Mouse (Mus musculus) bone marrow, adult 2 months (tissue): ENCODE measurements around the gene Npw. TPM values are rescaled to one million over a fixed set of nuclear protein-coding genes. Genes with fewer than 3 reads are reported as not detected.

ENCODE experiments used
- H3K27ac ChIP-seq: fragments of 200-500 bp; 2 replicates; pipeline ENCODE4 v1.5.1; 2012; ENCODE audit warnings: low read depth, mild to moderate bottlenecking, control low read depth, inconsistent platforms, low read length; ENCODE audit not compliant: control insufficient read depth, poor library complexity, insufficient read depth
- H3K4me1 ChIP-seq: fragments of 200-500 bp; 2 replicates; pipeline ENCODE4 v1.6.1; 2011; ENCODE audit warnings: low read length; ENCODE audit not compliant: control insufficient read depth, insufficient read depth
- H3K4me3 ChIP-seq: fragments of 200-500 bp; replicated peaks from 2 replicates; pipeline ENCODE3; 2011; ENCODE audit warnings: mild to moderate bottlenecking, low read depth, low read length, control low read depth; ENCODE audit not compliant: control insufficient read depth
- CTCF ChIP-seq: fragments of 200-500 bp; IDR thresholded peaks from 2 replicates; pipeline ENCODE4 v1.5.1; 2011; ENCODE audit warnings: low read length, control low read depth; ENCODE audit not compliant: control insufficient read depth, insufficient read depth
- POLR2A ChIP-seq: fragments of 200-500 bp; IDR thresholded peaks from 2 replicates; pipeline ENCODE4 v1.6.1; 2011; ENCODE audit warnings: low read depth, mild to moderate bottlenecking, control low read depth, low read length, borderline replicate concordance; ENCODE audit not compliant: control insufficient read depth
- WGBS: fragments of 180-500 bp; shearing (Covaris S2); methylation state at CpG from one replicate; pipeline ENCODE4 v1.1.7; 2018; 5-methylcytosine and 5-hydroxymethylcytosine counted together
- polyA plus RNA-seq: library from polyadenylated mRNA; stranded (reverse); fragments of >200 nt; gene quantifications from 2 replicates; pipeline ENCODE4 v1.2.4, GENCODE M21; 2011; ENCODE audit warnings: low replicate concordance; ENCODE audit not compliant: missing spikeins, insufficient read depth, insufficient read length

The Npw gene
- polyA plus RNA-seq, result not detected in 2 replicates

DNA sequence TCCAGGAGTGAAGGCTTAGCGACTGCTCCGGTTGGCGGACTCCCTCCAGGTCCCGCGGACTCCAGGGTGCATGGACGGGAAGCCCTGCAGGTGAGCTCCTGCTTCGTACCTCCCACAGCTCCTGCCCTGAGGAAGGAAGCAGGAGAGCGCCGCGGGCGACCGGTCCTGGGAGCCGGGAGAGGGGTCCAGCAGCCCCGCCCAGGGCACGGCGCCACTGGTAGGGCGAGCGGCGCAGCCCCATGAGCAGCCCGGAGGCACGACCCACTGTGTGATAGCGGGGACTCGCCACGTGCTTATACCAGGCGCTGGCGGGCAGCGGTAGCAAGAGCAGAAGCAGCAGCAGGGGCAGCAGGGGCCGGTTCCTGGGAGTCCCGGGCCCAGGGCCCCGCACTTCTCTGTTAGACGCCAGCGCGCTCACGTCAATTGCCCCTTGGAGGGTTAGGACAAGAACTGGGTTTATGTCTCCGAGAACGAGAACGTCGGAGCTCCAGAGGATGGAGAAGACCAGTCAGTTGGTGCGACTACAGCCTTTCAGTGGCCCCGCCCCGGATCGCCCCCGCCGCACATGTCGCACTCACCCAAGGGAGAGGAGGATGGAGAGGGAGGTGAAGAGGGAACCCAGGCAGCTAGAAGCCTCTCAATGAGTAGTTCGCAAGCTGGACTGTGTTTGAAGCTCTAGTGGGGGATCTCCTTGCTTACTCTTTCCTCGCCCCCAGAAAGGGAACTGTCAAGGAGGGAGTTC is at the start of gene Npw:
Npw (minus strand) TSS at position 441 of the 742 bp plus-strand sequence.
- Histone ChIP-seq H3K4me3 (no peak within 1 kb of the TSS), H3K4me1 (no peaks in the 10 kb centered on the region), H3K27ac (no peak within 1 kb of the TSS)
- no peak for TF ChIP-seq POLR2A
- TF ChIP-seq CTCF, result no peak
- 3% methylated on average over 47 of the region's 47 CpGs for WGBS

DNA sequence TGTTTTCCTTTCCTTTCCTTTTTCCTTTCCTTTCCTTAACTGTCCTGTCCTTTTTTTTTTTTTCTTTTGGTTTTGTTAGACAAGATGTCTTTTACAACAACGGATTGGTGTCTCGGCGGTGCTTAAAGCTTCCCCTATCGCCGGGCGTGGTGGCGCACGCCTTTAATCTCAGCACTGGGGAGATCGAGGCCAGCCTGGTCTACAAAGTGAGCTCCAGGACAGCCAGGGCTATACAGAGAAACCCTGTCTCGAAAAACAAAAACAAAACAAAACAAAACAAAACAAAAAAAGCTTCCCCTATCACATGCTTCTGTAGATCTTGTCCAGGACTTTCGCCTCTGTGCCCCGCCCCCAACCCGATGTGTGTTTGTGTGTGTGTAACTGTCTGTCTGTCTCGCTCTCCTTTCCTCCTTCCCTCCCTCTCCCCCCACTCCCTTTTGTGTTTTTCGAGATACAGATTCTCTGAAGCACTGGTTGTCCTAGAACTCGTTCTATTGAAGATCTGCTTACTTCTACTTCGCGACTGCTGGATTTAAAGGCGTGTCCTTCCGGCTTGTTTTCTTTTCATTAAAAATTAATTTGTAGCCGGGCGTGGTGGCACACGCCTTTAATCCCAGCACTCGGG is 49.7 kb upstream of the Npw start:
- TF ChIP-seq CTCF, result no peak
- TF ChIP-seq POLR2A, result no peak
- peak overlapping the region; percentile 83 for H3K27ac ChIP-seq
- no peaks in the 10 kb centered on the region; the same call in 1 of the 2 replicates for H3K4me1 ChIP-seq
- peak overlapping the region; percentile 99 for H3K4me3 ChIP-seq
- WGBS, result 1% methylated on average over 24 of the region's 24 CpGs

DNA sequence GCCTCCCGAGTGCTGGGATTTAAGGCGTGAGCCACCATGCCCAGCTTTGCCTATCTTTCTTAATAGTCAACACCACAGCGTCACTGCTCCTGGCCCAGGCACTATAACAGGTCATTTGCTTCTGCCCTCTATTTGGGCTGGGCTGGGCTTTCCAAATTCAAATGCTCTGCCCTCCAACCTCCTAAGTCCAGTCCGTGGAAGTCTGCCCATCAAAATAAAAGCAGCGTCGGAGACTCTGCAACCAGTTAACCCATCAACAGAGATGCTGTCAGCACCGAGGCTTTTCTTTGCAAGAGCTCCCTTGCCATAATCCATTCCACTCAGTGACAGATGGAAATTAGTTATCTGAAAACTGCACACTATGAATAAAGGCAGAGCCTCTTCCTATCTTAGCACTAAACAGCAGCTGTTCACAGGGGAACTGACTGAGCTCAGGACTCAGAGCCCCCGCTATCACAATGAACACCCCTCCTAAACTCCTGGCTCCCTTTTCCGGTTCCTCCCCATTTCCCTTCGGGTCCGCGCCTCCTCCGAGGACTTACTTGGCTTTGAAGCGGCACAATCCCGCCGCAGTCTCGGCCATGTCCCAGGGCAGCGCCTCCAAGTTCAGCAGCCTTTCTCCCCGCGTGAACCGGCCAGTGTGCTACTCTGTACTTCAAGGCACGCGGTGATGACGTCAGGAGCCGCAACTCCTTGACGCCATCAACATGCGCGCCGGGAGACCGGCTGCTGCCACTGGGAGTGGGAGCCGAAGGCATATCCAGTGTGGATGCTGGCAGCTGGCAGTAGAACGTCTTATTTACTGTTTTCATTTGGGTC is 48.9 kb upstream of the Npw start, which contains the start of gene Tbl3:
Tbl3 (minus strand) TSS at position 679 of the 819 bp plus-strand sequence.
- Histone ChIP-seq H3K27ac (peak within 1 kb of the TSS; percentile 83), H3K4me1 (no peaks in the 10 kb centered on the region; the same call in 1 of the 2 replicates), H3K4me3 (peak within 1 kb of the TSS; percentile 99)
- WGBS, result 3% methylated on average over 32 of the region's 32 CpGs
- TF ChIP-seq CTCF (no peak), POLR2A (peak; percentile 83; the same call in 1 of the 2 replicates)

DNA sequence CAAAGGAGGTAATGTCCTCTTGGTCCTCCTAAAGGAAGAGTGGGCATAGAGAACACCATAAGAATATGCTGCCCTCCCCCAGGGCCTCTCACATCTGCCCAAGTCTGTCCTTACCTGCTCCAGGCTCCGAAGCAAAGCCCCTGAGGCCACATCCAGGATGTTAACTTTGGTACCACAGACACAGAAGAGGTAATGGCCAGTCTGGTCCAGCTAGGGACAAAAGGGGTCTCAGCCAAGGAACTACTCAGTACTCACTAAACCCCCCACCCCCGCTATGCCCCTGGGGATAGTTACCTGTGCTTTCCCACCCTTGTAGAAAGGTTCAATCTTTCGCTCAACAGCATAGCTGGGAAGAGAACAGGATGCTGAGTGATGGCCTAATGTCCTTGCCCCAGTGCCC is 47.6 kb upstream of the Npw start:
- Histone ChIP-seq H3K4me3 (no peak overlapping the region), H3K4me1 (no peaks in the 10 kb centered on the region; the same call in 1 of the 2 replicates), H3K27ac (no peak overlapping the region)
- 92% methylated on average over 3 of the region's 3 CpGs for WGBS
- TF ChIP-seq CTCF (no peak), POLR2A (no peak)

DNA sequence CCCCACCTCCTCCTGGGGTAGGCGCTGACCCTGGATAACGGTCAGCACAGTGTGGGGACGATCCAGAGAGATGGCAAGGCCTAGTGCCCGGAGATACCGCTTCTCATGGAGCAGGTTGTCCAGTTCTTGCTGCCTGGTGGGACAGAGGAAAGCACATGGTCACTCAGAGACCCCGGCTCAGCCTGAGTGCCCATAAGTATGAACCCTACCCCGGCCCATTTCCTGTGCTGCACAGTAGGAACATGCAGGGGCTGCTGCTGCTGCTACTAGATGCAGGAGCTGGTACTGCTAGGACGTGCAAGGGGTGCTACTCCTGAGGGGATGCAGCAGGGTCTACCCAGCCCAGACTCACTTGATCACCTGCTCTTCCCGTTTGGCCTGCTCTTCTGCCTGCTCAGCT is 43.0 kb upstream of the Npw start:
- WGBS, result 85% methylated on average over 9 of the region's 9 CpGs
- no peaks in the 10 kb centered on the region; the same call in 1 of the 2 replicates for H3K4me1 ChIP-seq
- H3K4me3 ChIP-seq, result no peak overlapping the region
- no peak overlapping the region for H3K27ac ChIP-seq
- TF ChIP-seq POLR2A (no peak), CTCF (no peak)

DNA sequence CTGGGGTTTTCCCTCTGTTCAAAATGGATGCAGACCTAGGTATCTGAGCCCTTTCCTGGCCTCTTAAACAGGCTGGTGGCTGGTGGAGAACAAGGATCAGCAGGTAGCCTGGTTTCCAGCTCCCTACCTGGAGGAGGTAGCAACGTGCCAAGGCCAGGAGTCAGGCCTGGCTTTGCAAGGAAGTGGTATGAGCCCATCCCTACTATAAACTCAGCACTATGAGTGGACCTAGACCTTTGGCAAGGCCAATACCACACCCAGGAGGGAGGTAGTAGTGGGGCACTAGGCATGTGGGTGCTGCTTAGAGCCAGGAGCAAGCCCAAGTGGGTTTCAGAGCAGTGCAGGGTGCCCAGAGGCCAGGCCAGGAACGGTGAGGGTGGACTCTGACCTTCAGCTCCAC is 41.2 kb upstream of the Npw start:
- H3K27ac ChIP-seq, result no peak overlapping the region
- TF ChIP-seq POLR2A, result no peak
- no peak for TF ChIP-seq CTCF
- no peaks in the 10 kb centered on the region; the same call in 1 of the 2 replicates for H3K4me1 ChIP-seq
- 83% methylated on average over 2 of the region's 2 CpGs for WGBS
- no peak overlapping the region for H3K4me3 ChIP-seq

DNA sequence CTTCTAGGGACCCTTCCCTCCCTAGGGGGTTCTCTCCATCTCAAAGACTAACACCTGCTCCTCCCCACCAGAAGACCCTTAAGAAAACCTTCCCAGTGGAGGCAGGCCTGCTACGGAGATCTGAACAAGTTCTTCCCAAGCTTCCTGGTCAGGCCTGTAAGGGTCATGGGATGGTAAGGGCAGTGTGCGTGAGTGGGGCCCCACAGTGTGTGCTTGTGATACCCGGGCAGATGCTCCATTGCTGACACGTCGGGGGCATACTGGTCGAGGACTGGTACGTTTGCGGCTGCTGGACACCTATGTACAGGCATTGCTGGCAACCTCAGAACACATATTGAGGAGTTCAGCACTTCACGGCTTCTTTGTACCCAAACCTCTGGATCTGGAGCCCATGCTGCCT is 40.5 kb upstream of the Npw start:
- no peaks in the 10 kb centered on the region; the same call in 1 of the 2 replicates for H3K4me1 ChIP-seq
- WGBS, result 86% methylated on average over 9 of the region's 9 CpGs
- TF ChIP-seq CTCF, result no peak
- no peak for TF ChIP-seq POLR2A
- H3K4me3 ChIP-seq, result no peak overlapping the region
- no peak overlapping the region for H3K27ac ChIP-seq
